Mouse (Mus musculus) forebrain, embryonic 11.5 days (tissue): ENCODE measurements at regions not wholly inside any gene's neighbourhood (a gene's known extent, or its start where the extent isn't known, plus 50 kb on each side); places are given as distances from the start of the nearest gene placed in this dataset.

Experiments used
- ATAC-seq: fragments of 200-750 bp; cut with Nextera tagmentation; replicated peaks from 2 replicates; pipeline ENCODE4 v1.8.0; 2017; ENCODE audit warnings: moderate TSS enrichment; ENCODE audit not compliant: low FRiP score
- DNase-seq: peaks from one replicate; pipeline ENCODE4 v3.0.0-alpha.2; 2017; ENCODE audit warnings: low spot score
- H3K27ac ChIP-seq: fragments of 300-500 bp; sonication (generic); 2 replicates; pipeline ENCODE4 v1.5.1; 2014; ENCODE audit warnings: low read depth, low read length
- H3K27me3 ChIP-seq: fragments of 300-500 bp; sonication (generic); 2 replicates; pipeline ENCODE4 v1.6.1; 2014; ENCODE audit warnings: mild to moderate bottlenecking, low read length, mixed read lengths; ENCODE audit not compliant: control insufficient read depth, insufficient read depth
- H3K36me3 ChIP-seq: fragments of 300-500 bp; sonication (generic); 2 replicates; pipeline ENCODE4 v1.6.1; 2014; ENCODE audit warnings: mild to moderate bottlenecking, low read length, moderate library complexity, mixed read lengths; ENCODE audit not compliant: control insufficient read depth, insufficient read depth
- H3K4me1 ChIP-seq: fragments of 300-500 bp; sonication (generic); replicated peaks from 2 replicates; pipeline ENCODE4 v1.6.1; 2014; ENCODE audit warnings: low read length, mixed read lengths; ENCODE audit not compliant: control insufficient read depth, insufficient read depth
- H3K4me2 ChIP-seq: fragments of 300-500 bp; sonication (generic); 2 replicates; pipeline ENCODE4 v1.6.1; 2014; ENCODE audit warnings: low read depth, mild to moderate bottlenecking, low read length, moderate library complexity, mixed read lengths; ENCODE audit not compliant: severe bottlenecking
- H3K4me3 ChIP-seq: fragments of 300-500 bp; sonication (generic); 2 replicates; pipeline ENCODE4 v1.5.1; 2014; ENCODE audit warnings: low read depth, low read length
- H3K9ac ChIP-seq: fragments of 300-500 bp; sonication (generic); 2 replicates; pipeline ENCODE4 v1.6.1; 2014; ENCODE audit warnings: low read length
- H3K9me3 ChIP-seq: fragments of 300-500 bp; sonication (generic); 2 replicates; pipeline ENCODE4 v1.6.1; 2016; ENCODE audit warnings: low read length, mixed read lengths; ENCODE audit not compliant: control insufficient read depth
- WGBS: fragments of 180-500 bp; shearing (Covaris S2); extraction: QIAGEN DNeasy Blood & Tissue Kit; methylation state at CpG from one replicate; pipeline ENCODE4 v1.1.7; 2014; 5-methylcytosine and 5-hydroxymethylcytosine counted together

- Histone ChIP-seq H3K27me3 (no peaks in the 10 kb centered on the region), H3K27ac (no peak overlapping the region), H3K4me1 (no peaks in the 10 kb centered on the region), H3K4me3 (no peak overlapping the region), H3K36me3 (no peaks in the 10 kb centered on the region), H3K4me2 (no peak overlapping the region), H3K9me3 (no peaks in the 10 kb centered on the region), H3K9ac (no peak overlapping the region)
- DNase-seq = no peak
- WGBS = 80% methylated on average over 3 of the region's 3 CpGs
- no peak for ATAC-seq
These were observed 76.9 kb downstream of the Lhx9 start for GRCm38 (mm10) chr1:138771307-138772011.

DNA sequence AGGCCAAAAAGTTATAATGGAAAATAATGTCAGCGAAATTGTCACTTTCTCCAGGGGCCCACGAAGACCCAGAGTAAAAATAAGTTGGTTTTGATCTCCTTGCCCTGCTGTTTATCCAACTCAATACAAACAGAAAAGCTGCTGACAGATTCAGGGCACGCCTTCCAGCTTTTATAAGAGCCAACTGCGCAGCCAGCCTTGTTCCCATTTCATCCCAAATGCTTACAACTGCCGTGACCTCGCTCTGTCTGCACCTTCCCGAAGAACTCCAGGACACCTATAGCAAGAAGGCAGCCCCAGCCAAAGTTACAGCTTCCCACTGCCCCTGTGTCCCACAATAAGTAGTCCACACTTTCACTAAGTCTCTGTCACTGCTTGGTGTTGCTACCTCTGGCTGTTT lies 85.5 kb downstream of the Lhx9 start:
- no peak overlapping the region for H3K27ac ChIP-seq
- no peak overlapping the region for H3K9ac ChIP-seq
- WGBS = 87% methylated on average over 7 of the region's 7 CpGs
- no peaks in the 10 kb centered on the region for H3K27me3 ChIP-seq
- DNase-seq (no peak), ATAC-seq (no peak)
- H3K36me3 ChIP-seq = no peaks in the 10 kb centered on the region
- H3K4me2 ChIP-seq = no peak overlapping the region
- H3K4me3 ChIP-seq = no peak overlapping the region
- H3K9me3 ChIP-seq = no peaks in the 10 kb centered on the region
- H3K4me1 ChIP-seq = no peaks in the 10 kb centered on the region

DNA sequence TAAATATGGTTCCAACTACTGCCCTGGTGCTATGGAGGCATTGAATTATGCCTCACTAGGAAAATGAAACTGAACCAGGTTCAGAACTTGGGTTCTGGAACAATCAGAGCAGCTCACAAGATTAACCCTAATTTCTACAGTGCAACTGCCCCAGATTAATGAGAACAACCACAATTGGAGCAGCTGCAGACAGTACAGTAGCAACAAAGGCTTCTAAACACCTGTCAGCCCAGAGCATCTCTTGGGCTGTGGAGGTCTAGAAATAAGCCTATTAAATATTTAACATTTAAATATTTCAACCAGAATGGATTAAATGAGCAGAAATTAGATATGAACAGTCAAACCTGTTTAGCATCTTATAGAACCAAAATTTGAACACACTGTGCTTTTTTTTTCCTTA lies 90.6 kb downstream of the Lhx9 start:
- ATAC-seq (no peak), DNase-seq (no peak)
- Histone ChIP-seq H3K36me3 (no peaks in the 10 kb centered on the region), H3K4me1 (no peaks in the 10 kb centered on the region), H3K9ac (no peak overlapping the region), H3K27ac (no peak overlapping the region), H3K9me3 (no peaks in the 10 kb centered on the region), H3K4me3 (no peak overlapping the region), H3K4me2 (no peak overlapping the region), H3K27me3 (no peaks in the 10 kb centered on the region)

DNA sequence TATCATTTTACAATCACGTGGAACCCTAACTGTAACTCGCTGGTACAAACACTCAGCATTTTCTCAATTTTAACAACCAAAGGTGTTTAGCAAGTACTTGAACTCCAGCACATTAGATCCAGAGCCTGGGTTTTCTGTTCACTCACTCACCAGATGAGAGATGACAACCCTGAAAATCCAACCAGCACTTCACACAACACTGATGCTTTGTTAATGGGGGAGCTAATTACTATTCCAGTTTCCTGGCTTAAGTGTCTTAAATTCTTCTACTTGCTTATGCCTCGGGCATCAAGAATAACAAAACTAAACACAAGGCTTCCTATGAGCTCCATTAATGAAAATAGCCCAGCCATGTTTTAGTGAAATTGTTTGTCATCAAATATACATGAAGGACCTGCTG lies 113.4 kb upstream of the Nek7 start:
- ATAC-seq = no peak

DNA sequence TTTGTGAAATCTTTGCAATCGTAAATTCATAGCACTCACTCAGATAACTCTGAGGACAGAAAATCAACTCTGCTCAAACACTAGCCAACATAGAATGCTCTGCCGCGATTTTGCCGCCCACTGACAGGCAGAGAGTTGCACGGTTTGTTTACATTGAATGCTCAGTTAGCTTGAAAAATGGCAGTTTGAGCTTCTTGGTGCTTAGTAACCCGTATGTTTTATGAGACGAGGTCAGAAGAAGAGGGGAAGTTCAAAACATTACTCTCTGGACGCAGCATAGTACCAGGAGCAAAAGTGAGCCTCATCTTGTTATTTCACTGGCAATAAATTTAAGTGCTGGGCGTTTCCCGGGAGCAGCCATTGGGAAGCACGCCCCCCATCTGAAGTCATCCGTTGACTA lies 111.1 kb upstream of the Nek7 start:
- 91% methylated on average over 12 of the region's 12 CpGs for WGBS
- DNase-seq (no peak), ATAC-seq (no peak)
- H3K4me2 ChIP-seq = no peak overlapping the region
- no peak overlapping the region for H3K27ac ChIP-seq
- H3K9me3 ChIP-seq = no peaks in the 10 kb centered on the region
- no peak overlapping the region for H3K4me3 ChIP-seq
- no peaks in the 10 kb centered on the region for H3K36me3 ChIP-seq
- no peak overlapping the region for H3K9ac ChIP-seq
- no peaks in the 10 kb centered on the region for H3K27me3 ChIP-seq
- H3K4me1 ChIP-seq = no peaks in the 10 kb centered on the region

More for the DNA sequence above, 113.4 kb upstream of the Nek7 start:
- no peak overlapping the region for H3K4me2 ChIP-seq
- no peaks in the 10 kb centered on the region for H3K27me3 ChIP-seq
- no peak overlapping the region for H3K9ac ChIP-seq
- no peaks in the 10 kb centered on the region for H3K9me3 ChIP-seq
- H3K36me3 ChIP-seq = no peaks in the 10 kb centered on the region
- H3K4me3 ChIP-seq = no peak overlapping the region
- no peaks in the 10 kb centered on the region for H3K4me1 ChIP-seq
- no peak overlapping the region for H3K27ac ChIP-seq
- 71% methylated on average over 3 of the region's 3 CpGs for WGBS
- DNase-seq = no peak

- Histone ChIP-seq H3K4me2 (no peak overlapping the region), H3K27ac (no peak overlapping the region), H3K27me3 (no peaks in the 10 kb centered on the region), H3K9ac (no peak overlapping the region), H3K9me3 (no peaks in the 10 kb centered on the region), H3K4me1 (no peaks in the 10 kb centered on the region), H3K4me3 (no peak overlapping the region), H3K36me3 (no peaks in the 10 kb centered on the region)
- WGBS = 47% methylated on average over 2 of the region's 2 CpGs
- ATAC-seq (no peak), DNase-seq (no peak)
These were observed 109.3 kb upstream of the Nek7 start for GRCm38 (mm10) chr1:138729089-138729699.

GRCm38 (mm10) chr1:138720728-138721127 lies 100.8 kb upstream of the Nek7 start:
- H3K9ac ChIP-seq = no peak overlapping the region
- 75% methylated on average over 4 of the region's 4 CpGs for WGBS
- H3K4me1 ChIP-seq = no peaks in the 10 kb centered on the region
- no peak for ATAC-seq
- DNase-seq = no peak
- no peaks in the 10 kb centered on the region for H3K9me3 ChIP-seq
- H3K4me3 ChIP-seq = no peak overlapping the region
- no peaks in the 10 kb centered on the region for H3K36me3 ChIP-seq
- no peak overlapping the region for H3K4me2 ChIP-seq
- no peaks in the 10 kb centered on the region for H3K27me3 ChIP-seq
- H3K27ac ChIP-seq = no peak overlapping the region

DNA sequence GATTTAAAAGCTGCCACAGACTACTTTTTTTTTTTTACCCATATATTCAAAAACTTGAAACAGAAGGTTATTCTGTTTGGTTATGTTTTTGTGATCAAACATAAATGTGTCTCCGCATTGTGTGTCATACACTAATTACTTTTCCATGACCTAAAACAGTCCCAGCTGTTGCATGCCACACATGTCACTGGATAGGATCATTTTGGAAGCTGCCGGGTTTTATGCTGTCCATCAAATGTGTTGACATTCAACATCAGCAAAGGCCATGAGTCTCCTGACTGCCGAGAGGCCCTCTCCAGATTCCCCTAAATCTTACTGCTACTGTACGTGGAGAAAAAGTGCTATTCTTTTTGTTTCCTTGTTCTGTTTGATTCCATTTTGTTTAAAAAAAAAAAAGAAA lies 99.4 kb upstream of the Nek7 start:
- 82% methylated on average over 4 of the region's 4 CpGs for WGBS
- H3K27ac ChIP-seq = no peak overlapping the region
- DNase-seq (no peak), ATAC-seq (no peak)
- no peaks in the 10 kb centered on the region for H3K9me3 ChIP-seq
- H3K4me1 ChIP-seq = no peaks in the 10 kb centered on the region
- H3K36me3 ChIP-seq = no peaks in the 10 kb centered on the region
- no peak overlapping the region for H3K4me2 ChIP-seq
- no peak overlapping the region for H3K4me3 ChIP-seq
- no peak overlapping the region for H3K9ac ChIP-seq
- no peaks in the 10 kb centered on the region for H3K27me3 ChIP-seq

GRCm38 (mm10) chr1:138716991-138717390 lies 97.0 kb upstream of the Nek7 start:
- Histone ChIP-seq H3K27ac (no peak overlapping the region), H3K4me3 (no peak overlapping the region), H3K9ac (no peak overlapping the region), H3K4me1 (no peaks in the 10 kb centered on the region), H3K36me3 (no peaks in the 10 kb centered on the region), H3K4me2 (no peak overlapping the region), H3K9me3 (no peaks in the 10 kb centered on the region), H3K27me3 (no peaks in the 10 kb centered on the region)
- ATAC-seq = no peak
- WGBS = 80% methylated on average over 5 of the region's 5 CpGs
- no peak for DNase-seq
